Mouse (Mus musculus) thymus, adult 2 months (tissue): Measurements from ENCODE around the gene Pimreg.

Experiments
- CTCF ChIP-seq: fragments of 200-500 bp; IDR thresholded peaks from 2 replicates; pipeline ENCODE4 v1.5.1; 2012; ENCODE audit warnings: mild to moderate bottlenecking, control low read depth, low read length, moderate library complexity, borderline replicate concordance; ENCODE audit not compliant: control insufficient read depth, poor library complexity, insufficient read depth; ENCODE audit errors: extremely low read depth
- POLR2A ChIP-seq: fragments of 200-500 bp; IDR thresholded peaks from 2 replicates; pipeline ENCODE4 v1.6.1; 2012; ENCODE audit warnings: mild to moderate bottlenecking, low read length, control low read depth, moderate library complexity; ENCODE audit not compliant: control insufficient read depth, poor library complexity, insufficient read depth; ENCODE audit errors: extremely low read depth

GRCm38 (mm10) chr11:72032091-72032490 is 9.7 kb upstream of the Pimreg start:
- TF ChIP-seq CTCF = no peak
- no peak for TF ChIP-seq POLR2A
